Mouse (Mus musculus) liver, embryonic 14.5 days (tissue): ENCODE data around the gene U2af1l4.

Experiments
- CTCF ChIP-seq: IDR thresholded peaks from 2 replicates; pipeline ENCODE4 v1.5.1; 2016; ENCODE audit warnings: antibody characterized with exemption, low read depth, control low read depth
- EP300 ChIP-seq: IDR thresholded peaks from 2 replicates; pipeline ENCODE4 v1.6.1; 2016; ENCODE audit warnings: antibody characterized with exemption, low read depth

- TF ChIP-seq CTCF = no peak
- TF ChIP-seq EP300 = no peak
Measured at GRCm38 (mm10) chr7:30515003-30515760, 47.9 kb upstream of the U2af1l4 start.
